Mouse (Mus musculus) lung, embryonic 15.5 days (tissue): ENCODE results near the gene Iyd. TPM values are rescaled to one million over a fixed set of nuclear protein-coding genes. Genes with fewer than 3 reads are reported as not detected.

ENCODE experiments used
- ATAC-seq: fragments of 200-750 bp; cut with Nextera tagmentation; 2 replicates; pipeline ENCODE4 v1.8.0; 2017; ENCODE audit warnings: moderate number of reproducible peaks, borderline replicate concordance; ENCODE audit not compliant: low FRiP score, low TSS enrichment; ENCODE audit errors: extremely low read depth
- H3K27ac ChIP-seq: fragments of 300-500 bp; sonication (generic); 2 replicates; pipeline ENCODE4 v1.5.1; 2015; ENCODE audit warnings: moderate library complexity, mild to moderate bottlenecking, inconsistent platforms
- H3K27me3 ChIP-seq: fragments of 300-500 bp; sonication (generic); 2 replicates; pipeline ENCODE4 v1.6.1; 2015; ENCODE audit warnings: inconsistent platforms
- H3K36me3 ChIP-seq: fragments of 300-500 bp; sonication (generic); 2 replicates; pipeline ENCODE4 v1.6.1; 2015; ENCODE audit warnings: inconsistent platforms
- H3K4me1 ChIP-seq: fragments of 300-500 bp; sonication (generic); 2 replicates; pipeline ENCODE4 v1.6.1; 2015; ENCODE audit warnings: inconsistent platforms
- H3K4me2 ChIP-seq: fragments of 300-500 bp; sonication (generic); 2 replicates; pipeline ENCODE4 v1.6.1; 2015; ENCODE audit warnings: inconsistent platforms, mild to moderate bottlenecking, moderate library complexity
- H3K4me3 ChIP-seq: fragments of 300-500 bp; sonication (generic); 2 replicates; pipeline ENCODE4 v1.5.1; 2015; ENCODE audit warnings: mild to moderate bottlenecking, inconsistent platforms
- H3K9ac ChIP-seq: fragments of 300-500 bp; sonication (generic); 2 replicates; pipeline ENCODE4 v1.6.1; 2015; ENCODE audit warnings: inconsistent platforms
- H3K9me3 ChIP-seq: fragments of 300-500 bp; sonication (generic); 2 replicates; pipeline ENCODE4 v1.6.1; 2016; ENCODE audit warnings: inconsistent platforms
- WGBS: fragments of 180-500 bp; shearing (Covaris S2); methylation state at CpG from one replicate; pipeline ENCODE4 v1.1.7; 2015; 5-methylcytosine and 5-hydroxymethylcytosine counted together
- polyA plus RNA-seq: library from polyadenylated mRNA; unstranded; fragments of >200 nt; fragmentation: Nextera tagmentation; extraction: Ambion mirVana; gene quantifications from 2 replicates; pipeline ENCODE4 v1.2.1, GENCODE M21; 2015

The Iyd gene
- polyA plus RNA-seq, 1 experiment from 2014 or later: 2.2 TPM

DNA sequence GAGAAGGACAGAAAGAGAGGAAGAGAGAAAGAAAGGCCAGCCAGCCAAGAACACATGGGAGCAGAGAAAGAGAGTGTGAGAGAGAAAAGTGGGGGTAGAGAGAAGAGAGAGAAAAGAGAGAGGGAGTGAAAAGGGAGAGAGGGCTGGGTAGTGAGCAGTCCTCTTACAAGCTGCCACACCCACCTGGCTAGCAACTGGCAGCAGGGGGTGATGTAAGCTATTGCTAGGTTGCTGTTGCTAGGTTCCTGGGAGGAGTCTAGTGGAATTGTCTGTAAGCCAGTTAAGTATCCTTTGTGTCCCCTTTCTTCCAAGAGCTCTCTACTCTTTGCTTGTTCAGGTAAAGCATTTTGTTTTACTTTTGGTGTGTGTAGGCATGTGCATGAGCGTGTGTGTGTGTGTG, 25.4 kb upstream of the Iyd start:
- WGBS: 91% methylated on average over 1 of the region's 1 CpGs
- ATAC-seq: no peak

DNA sequence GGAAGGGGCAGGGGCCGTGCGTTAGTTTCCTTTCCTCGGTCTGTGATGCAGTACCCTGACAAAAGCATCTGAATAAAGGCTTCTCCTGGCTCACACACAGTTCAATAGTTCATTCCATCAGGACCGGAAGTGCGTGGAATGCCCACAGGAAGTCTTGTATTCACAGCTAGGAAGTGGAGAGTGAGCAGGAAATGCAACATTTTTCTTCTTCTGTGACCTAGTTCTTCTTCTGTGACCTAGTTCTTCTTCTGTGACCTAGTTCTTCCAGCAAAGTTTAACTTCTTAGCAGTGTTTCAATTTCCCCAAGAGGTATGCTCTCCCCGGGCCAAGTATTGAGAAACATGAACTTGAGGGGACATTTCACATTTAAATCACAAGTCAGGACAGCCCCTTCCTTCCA, 23.6 kb upstream of the Iyd start:
- Histone ChIP-seq H3K4me1 (peaks cover 4% of the 10 kb centered on the region; the same call in 1 of the 2 replicates), H3K36me3 (no peaks in the 10 kb centered on the region), H3K27ac (no peak overlapping the region), H3K9ac (no peak overlapping the region), H3K27me3 (no peaks in the 10 kb centered on the region), H3K4me2 (no peak overlapping the region), H3K9me3 (no peaks in the 10 kb centered on the region), H3K4me3 (no peak overlapping the region)
- no peak for ATAC-seq
- 47% methylated on average over 6 of the region's 6 CpGs for WGBS

More for the DNA sequence above, 25.4 kb upstream of the Iyd start:
- no peaks in the 10 kb centered on the region for H3K36me3 ChIP-seq
- no peak overlapping the region for H3K4me3 ChIP-seq
- no peak overlapping the region for H3K27ac ChIP-seq
- no peaks in the 10 kb centered on the region for H3K9me3 ChIP-seq
- peaks cover 14% of the 10 kb centered on the region for H3K4me1 ChIP-seq
- H3K9ac ChIP-seq: no peak overlapping the region
- H3K4me2 ChIP-seq: no peak overlapping the region
- no peaks in the 10 kb centered on the region for H3K27me3 ChIP-seq

DNA sequence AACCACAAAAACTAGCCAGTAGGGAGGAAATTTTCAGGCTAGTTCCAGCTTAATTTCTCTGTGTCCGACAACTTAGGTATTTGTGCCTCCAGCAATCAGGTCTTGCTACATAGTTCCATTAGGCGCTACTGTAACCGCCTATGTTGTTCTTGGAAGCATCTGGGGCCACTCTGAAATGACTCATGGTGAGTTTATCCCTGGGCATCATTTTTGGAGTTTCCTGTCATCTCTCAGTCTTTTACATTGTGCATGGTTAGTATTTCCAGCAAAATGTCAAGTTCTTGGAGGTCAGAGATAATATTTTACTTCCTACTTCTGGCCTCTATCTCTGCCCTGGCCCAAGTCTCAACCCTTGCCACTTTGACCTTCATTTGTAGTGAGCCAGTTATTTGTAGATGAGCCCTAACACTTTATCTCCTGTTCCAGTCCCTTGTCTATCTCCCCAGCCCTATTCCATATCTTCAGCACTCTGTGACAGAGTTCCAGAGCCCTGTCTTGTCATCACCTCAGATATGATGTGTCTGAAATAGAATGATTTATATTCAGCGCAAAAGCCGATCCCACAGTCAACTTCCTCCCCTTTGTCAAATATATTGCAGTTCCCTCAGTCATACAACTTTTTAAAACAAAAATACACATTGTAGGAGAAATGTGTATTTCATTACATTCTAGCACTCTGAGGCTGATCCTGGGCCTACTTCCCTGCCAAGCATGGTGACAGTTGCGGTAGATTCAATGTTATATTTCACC, 16.8 kb upstream of the Iyd start:
- no peak overlapping the region for H3K9ac ChIP-seq
- no peaks in the 10 kb centered on the region for H3K36me3 ChIP-seq
- no peaks in the 10 kb centered on the region for H3K9me3 ChIP-seq
- no peak overlapping the region for H3K4me3 ChIP-seq
- no peak for ATAC-seq
- no peak overlapping the region for H3K4me2 ChIP-seq
- H3K27me3 ChIP-seq: no peaks in the 10 kb centered on the region
- peaks cover 11% of the 10 kb centered on the region; the same call in 1 of the 2 replicates for H3K4me1 ChIP-seq
- 68% methylated on average over 6 of the region's 6 CpGs for WGBS
- no peak overlapping the region for H3K27ac ChIP-seq

DNA sequence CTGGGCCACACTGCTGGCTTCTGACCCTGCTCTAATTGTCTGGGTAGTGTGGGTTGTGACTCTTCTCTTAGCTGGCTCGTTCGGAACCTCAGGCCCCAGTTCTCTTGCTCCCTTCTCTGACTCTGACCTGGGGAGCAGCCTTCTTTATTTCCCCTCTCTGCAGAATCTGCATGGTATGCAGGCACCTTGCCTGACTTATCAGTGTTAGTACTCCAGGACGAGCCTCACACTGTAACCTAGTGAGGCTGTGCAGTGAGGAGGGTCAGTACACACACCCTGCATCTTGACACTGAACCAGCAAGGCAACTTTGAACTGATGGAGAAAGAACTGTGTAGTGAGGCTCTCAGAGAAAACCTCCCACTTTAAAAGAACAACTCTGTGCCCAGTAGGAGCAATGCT, 15.5 kb upstream of the Iyd start:
- no peak for ATAC-seq
- Histone ChIP-seq H3K36me3 (no peaks in the 10 kb centered on the region), H3K4me1 (peaks cover 11% of the 10 kb centered on the region; the same call in 1 of the 2 replicates), H3K27ac (no peak overlapping the region), H3K4me2 (no peak overlapping the region), H3K27me3 (no peaks in the 10 kb centered on the region), H3K9me3 (no peaks in the 10 kb centered on the region), H3K4me3 (no peak overlapping the region), H3K9ac (no peak overlapping the region)
- WGBS: 62% methylated on average over 3 of the region's 3 CpGs

DNA sequence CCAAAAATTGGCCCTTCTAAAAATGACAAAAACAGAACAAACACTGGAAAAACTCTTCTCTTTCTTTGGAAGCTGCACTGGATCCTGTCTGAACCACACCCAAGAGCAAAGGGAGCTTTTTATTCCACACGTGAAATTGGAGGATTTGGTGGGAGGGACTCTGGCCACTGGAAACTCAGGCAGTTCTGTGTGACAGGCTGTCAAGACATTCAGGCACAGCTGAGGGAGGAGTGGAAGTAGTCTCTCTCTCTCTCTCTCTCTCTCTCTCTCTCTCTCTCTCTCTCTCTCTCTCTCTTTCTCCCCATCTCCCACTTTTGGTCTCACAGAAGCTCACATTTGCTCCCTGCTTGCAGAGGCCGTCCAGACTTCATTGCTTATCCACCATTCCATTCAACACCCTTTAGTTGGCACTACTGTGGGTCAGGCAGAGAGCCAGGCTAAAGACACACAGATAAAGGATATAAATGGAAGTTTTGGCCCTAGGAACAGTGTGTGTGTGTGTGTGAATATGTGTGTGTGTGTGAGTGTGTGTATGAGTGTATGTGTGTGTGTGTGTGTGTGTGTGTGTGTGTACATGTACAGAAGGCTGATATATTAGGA, 14.5 kb upstream of the Iyd start:
- no peaks in the 10 kb centered on the region for H3K27me3 ChIP-seq
- peak; percentile 33; the same call in 1 of the 2 replicates for ATAC-seq
- no peak overlapping the region for H3K27ac ChIP-seq
- no peak overlapping the region for H3K4me3 ChIP-seq
- H3K9ac ChIP-seq: no peak overlapping the region
- H3K36me3 ChIP-seq: no peaks in the 10 kb centered on the region
- no peaks in the 10 kb centered on the region for H3K9me3 ChIP-seq
- WGBS: 8% methylated on average over 2 of the region's 2 CpGs
- H3K4me2 ChIP-seq: no peak overlapping the region
- peaks cover 11% of the 10 kb centered on the region; the same call in 1 of the 2 replicates for H3K4me1 ChIP-seq

DNA sequence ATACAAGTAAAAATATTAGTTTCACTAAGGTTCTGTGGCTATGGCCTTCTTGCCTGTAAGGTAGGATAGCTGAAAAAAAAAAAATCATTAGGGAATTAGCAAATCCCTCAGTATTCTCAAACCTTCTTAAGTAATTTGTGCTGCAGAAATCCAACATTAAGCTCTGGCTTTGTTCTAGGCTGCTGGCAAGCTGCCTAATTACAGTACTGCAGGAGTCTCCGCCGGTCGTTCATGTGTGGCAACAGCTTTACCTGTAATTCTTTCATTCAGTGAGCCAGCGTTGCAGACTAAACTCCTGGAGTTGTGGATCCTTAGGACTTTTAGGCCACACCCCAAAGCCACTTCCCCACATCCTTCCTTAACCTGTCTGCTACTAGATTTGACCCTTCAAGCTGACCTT, 10.2 kb upstream of the Iyd start:
- Histone ChIP-seq H3K36me3 (no peaks in the 10 kb centered on the region), H3K27ac (no peak overlapping the region), H3K4me2 (no peak overlapping the region), H3K4me1 (peaks cover 14% of the 10 kb centered on the region), H3K27me3 (peaks cover 11% of the 10 kb centered on the region), H3K9me3 (no peaks in the 10 kb centered on the region), H3K4me3 (no peak overlapping the region), H3K9ac (no peak overlapping the region)
- 46% methylated on average over 4 of the region's 4 CpGs for WGBS
- ATAC-seq: no peak

DNA sequence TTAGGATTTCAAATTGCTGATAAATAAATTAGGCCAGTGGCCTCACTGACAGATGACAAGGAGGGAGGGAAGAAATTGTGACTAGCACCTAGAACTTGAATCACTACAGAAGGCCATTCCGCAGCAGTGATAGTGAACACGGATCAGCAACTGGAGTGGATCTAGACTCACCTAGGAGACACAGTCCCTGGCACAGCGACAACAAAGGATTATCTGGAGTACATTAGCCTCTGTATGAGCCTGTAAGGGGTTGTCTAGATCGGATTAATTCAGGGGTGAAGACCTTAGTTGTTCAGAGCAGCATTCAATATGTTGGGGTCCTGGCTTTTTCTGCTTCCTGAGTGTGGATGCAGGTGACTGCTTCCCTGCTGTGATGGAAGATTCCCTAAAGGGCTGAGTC, 9.4 kb upstream of the Iyd start:
- 54% methylated on average over 4 of the region's 4 CpGs for WGBS
- H3K4me1 ChIP-seq: peaks cover 8% of the 10 kb centered on the region; the same call in 1 of the 2 replicates

DNA sequence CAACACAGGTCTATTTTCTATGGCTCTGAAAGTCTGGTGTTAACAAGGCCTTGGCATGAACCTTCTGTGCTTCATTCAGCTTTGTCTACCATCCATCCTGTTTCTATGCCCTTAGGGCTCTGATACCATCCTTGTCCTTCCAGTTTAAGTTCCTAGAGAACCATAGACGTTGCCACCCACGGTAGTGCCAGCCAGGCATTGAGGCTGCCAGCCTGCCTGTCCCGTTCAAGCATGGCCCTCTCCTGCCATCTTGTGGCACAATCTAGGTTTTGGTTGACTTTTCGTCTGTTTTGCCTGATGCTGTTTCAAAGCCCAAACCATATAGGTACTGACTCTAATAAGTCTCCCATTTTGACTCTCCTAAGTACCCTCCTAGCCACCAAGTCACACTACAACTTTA, 8.7 kb upstream of the Iyd start:
- no peak overlapping the region for H3K9ac ChIP-seq
- H3K9me3 ChIP-seq: no peaks in the 10 kb centered on the region
- no peaks in the 10 kb centered on the region for H3K36me3 ChIP-seq
- ATAC-seq: no peak
- no peak overlapping the region for H3K4me3 ChIP-seq
- H3K27me3 ChIP-seq: peaks cover 11% of the 10 kb centered on the region
- H3K4me2 ChIP-seq: no peak overlapping the region
- WGBS: 5% methylated on average over 4 of the region's 4 CpGs
- peaks cover 8% of the 10 kb centered on the region; the same call in 1 of the 2 replicates for H3K4me1 ChIP-seq
- no peak overlapping the region for H3K27ac ChIP-seq

More for the DNA sequence above, 9.4 kb upstream of the Iyd start:
- H3K4me3 ChIP-seq: no peak overlapping the region
- no peak overlapping the region for H3K9ac ChIP-seq
- H3K27me3 ChIP-seq: peaks cover 11% of the 10 kb centered on the region
- H3K36me3 ChIP-seq: no peaks in the 10 kb centered on the region
- no peak overlapping the region for H3K4me2 ChIP-seq
- H3K9me3 ChIP-seq: no peaks in the 10 kb centered on the region
- H3K27ac ChIP-seq: no peak overlapping the region
- no peak for ATAC-seq

DNA sequence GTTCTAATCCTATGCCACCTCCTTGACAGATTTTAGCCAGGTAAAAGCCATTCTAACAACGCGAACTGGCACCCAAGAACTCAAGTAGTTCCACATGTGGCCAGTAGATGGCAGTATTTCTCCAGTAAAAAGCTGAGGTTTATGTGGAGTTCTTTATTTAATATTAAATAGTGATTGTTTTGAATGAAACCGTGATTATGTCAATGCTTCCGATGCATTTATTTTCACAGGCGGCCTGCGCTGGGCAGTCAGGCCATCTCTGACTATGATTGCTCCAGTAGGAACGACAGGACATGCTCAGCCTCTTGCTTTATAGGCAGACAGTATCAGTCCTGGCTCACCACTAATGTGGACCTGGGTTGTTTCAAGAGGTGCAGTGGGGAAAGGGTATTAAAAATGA, 5.6 kb upstream of the Iyd start:
- Histone ChIP-seq H3K36me3 (no peaks in the 10 kb centered on the region), H3K27ac (no peak overlapping the region), H3K4me1 (peaks cover 8% of the 10 kb centered on the region; the same call in 1 of the 2 replicates), H3K27me3 (peaks cover 11% of the 10 kb centered on the region), H3K4me2 (peak overlapping the region; percentile 39), H3K9me3 (no peaks in the 10 kb centered on the region), H3K4me3 (0 out of 2 replicates have a peak overlapping the region, but pooled peaks have one; percentile 2), H3K9ac (no peak overlapping the region)
- no peak for ATAC-seq
- 3% methylated on average over 7 of the region's 7 CpGs for WGBS

DNA sequence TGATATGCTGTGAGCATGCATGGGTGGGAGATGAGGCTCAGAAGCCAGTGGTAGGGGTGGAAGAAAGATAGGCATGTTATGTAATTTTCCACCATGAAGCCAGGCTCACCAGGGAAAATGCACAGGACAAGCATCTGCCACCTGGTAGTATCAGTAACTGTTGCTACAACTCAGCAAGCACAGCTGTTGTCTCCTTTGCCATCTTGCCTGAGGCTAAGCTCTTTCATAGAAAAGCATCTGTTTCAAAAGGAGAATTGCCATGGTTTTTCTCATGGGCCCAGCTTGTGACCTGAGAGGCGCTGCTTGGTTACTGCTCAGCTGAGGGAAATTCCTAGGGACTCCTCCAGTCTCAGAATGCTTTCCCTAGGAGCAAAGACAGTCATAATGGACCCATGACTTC, 3.7 kb upstream of the Iyd start:
- Histone ChIP-seq H3K4me1 (peaks cover 9% of the 10 kb centered on the region; the same call in 1 of the 2 replicates), H3K27ac (no peak overlapping the region), H3K36me3 (no peaks in the 10 kb centered on the region), H3K27me3 (peaks cover 11% of the 10 kb centered on the region), H3K9ac (no peak overlapping the region), H3K9me3 (no peaks in the 10 kb centered on the region), H3K4me3 (no peak overlapping the region), H3K4me2 (no peak overlapping the region)
- no peak for ATAC-seq
- 95% methylated on average over 1 of the region's 1 CpGs for WGBS

DNA sequence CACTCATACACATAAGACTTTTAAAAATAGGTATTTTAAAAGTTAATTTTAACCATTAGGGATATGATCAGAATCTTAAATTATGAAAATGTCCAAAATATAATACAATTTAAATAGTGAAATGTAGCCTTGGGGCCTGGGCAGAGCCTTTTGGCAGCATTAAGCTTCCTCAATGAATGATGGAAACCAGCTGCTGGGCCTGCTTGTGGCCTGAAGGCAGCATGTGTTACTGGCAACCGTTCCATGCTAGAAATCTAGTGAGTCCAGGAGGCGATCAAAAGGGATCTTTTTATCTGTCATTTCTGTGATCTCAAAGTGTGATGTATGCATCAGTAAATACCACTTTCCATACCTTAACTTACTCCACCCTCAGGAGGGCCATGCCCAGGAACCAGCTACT, 9.3 kb downstream of the Iyd start:
- no peak overlapping the region for H3K4me3 ChIP-seq
- no peak overlapping the region for H3K27ac ChIP-seq
- no peak overlapping the region for H3K4me2 ChIP-seq
- H3K4me1 ChIP-seq: peaks cover 3% of the 10 kb centered on the region; the same call in 1 of the 2 replicates
- no peaks in the 10 kb centered on the region for H3K9me3 ChIP-seq
- no peak overlapping the region for H3K9ac ChIP-seq
- ATAC-seq: peak; percentile 35; the same call in 1 of the 2 replicates
- WGBS: 47% methylated on average over 2 of the region's 2 CpGs
- H3K27me3 ChIP-seq: no peaks in the 10 kb centered on the region
- H3K36me3 ChIP-seq: no peaks in the 10 kb centered on the region

DNA sequence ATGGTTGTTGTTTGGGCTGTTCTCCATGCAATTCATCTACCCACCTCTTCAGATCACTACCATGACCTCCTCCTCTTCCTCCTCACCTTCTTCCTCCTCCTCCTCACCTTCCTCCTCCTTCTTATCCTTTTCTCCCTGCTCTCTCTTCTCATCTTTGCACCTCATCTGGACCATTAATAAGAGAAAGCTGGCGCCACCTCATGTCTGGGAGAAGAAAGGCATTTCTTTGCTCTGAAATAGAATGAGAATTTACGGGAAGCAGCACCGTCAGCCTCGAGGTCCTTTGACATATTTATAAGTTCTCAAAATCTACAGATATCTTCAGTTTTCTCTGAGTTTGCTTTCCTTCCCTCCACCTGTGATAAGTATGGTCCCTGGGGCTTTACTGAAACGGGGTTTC, 15.1 kb downstream of the Iyd start:
- no peak for ATAC-seq
- Histone ChIP-seq H3K27ac (no peak overlapping the region), H3K4me2 (no peak overlapping the region), H3K9me3 (no peaks in the 10 kb centered on the region), H3K9ac (no peak overlapping the region), H3K36me3 (no peaks in the 10 kb centered on the region), H3K27me3 (no peaks in the 10 kb centered on the region), H3K4me3 (no peak overlapping the region), H3K4me1 (no peaks in the 10 kb centered on the region)
- 52% methylated on average over 5 of the region's 5 CpGs for WGBS
